Mouse (Mus musculus): ENCODE measurements around the gene Fam131c. TPM values are rescaled to one million over a fixed set of nuclear protein-coding genes. Genes with fewer than 3 reads are reported as not detected.

Gene Fam131c
- total RNA-seq, 2 experiments from 2014 or later = 3.1 to 3.9 TPM

DNA sequence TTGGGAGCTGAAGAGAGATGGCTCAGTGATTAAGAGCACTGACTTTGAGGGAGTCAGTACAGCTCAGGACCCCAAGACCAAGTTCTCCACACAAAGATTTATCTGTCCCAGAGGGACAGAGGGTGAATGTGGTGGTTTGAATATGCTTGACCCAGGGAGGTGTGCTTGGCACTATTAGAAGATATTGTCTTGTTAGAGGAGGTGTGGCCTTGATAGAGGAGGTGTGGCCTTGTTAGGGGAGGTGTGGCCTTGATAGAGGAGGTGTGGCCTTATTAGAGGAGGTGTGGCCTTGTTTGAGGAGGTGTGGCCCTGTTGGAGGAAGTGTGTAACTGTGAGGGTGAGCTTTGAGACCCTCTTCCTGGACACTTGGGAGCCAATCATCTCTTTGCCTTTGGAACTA lies 10.2 kb upstream of the Fam131c start:
- DNase-seq (ENCODE audit: low spot score in 2 of 2) = no peak

DNA sequence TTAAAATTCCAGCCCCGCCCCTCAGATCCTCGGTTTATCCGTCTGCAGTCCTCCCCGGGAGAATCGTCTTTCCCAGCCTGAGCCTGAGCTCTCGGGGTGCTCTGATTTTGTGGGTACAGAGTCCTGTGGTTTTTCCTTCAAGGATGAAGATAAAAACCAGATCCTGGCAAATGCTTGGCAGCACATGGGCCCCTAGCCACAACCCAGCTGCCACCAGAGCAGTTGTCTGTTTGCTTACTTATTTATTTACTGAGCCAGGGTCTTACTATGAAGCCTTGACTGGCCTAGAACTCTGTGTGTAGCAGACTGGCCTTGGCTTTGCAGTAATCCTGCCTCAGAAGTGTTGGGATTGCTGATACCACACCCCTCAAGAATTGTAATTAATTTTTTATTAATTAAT lies 8.8 kb upstream of the Fam131c start:
- no peak for DNase-seq (ENCODE audit: low spot score in 2 of 2)

DNA sequence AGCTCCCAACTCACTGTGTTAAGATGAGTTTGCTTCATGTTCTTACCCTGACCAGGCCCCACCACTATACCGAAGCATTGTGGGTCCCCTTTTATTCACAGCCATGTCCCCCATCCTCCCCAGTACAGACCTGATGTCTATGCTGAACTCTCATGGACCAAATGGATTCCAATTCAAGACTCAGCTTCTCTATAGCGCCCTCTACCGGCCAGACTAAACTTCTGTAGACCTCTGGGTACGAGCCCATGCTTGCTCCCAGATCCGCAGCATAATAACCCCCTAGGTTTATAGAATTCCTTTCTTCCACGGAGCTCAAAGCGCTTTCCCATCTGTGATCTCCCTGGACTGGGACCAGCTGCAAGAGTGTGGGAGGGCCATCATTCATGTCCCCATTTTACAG lies 7.2 kb upstream of the Fam131c start:
- DNase-seq (ENCODE audit: low spot score in 2 of 2) = peak in 1 of 2 experiments; percentile 11

DNA sequence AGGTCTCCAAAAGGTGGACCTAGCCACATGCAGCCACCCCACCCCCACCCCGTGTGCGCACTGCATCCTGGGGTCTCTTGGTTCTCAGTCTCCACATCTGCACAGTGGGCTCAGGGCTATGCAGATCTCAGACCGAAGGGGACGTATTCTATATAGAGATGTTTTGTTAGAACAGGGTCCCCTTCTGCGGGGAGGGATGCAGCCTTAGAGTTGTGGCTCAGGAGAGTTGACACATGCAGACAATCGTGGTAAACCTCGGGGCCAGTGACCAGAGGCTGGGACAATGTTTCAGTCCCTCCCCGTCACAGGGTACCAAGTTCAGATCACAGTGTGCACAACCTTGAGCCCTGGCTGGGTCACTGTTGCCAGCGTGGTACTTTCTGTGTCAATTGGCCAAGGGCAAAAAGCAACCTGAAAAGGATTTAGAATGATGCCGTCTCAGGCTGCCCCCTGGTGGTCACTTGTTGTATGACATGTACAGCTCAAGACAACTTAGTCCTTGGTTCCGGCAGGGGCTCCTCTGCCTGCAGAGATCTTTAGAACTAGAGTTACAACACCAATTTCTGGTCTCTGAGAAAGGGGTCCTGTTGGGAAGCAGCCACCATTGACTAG lies 5.0 kb upstream of the Fam131c start:
- peak; percentile 53 to 85 for DNase-seq (ENCODE audit: low spot score in 2 of 2)

DNA sequence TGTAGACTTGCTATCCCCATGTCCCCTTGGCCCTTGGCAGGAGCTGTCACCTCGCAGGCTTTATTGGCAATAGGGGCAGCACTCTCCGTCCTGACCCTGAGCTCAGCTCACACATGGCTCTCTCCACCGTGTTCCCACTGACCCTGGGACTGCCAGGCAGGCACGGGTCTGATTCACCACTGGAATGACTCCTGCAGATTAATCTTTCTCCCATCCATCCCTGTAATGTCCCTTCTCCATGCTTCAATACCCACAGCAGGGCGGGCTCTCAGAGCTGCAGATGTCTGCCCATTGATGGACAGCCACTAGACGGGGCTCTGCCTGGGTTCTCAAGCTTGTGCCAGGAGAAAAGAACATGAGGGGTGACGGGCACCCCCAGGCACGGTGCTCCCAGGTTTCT lies 2.9 kb upstream of the Fam131c start:
- no peak for DNase-seq (ENCODE audit: low spot score in 2 of 2)

DNA sequence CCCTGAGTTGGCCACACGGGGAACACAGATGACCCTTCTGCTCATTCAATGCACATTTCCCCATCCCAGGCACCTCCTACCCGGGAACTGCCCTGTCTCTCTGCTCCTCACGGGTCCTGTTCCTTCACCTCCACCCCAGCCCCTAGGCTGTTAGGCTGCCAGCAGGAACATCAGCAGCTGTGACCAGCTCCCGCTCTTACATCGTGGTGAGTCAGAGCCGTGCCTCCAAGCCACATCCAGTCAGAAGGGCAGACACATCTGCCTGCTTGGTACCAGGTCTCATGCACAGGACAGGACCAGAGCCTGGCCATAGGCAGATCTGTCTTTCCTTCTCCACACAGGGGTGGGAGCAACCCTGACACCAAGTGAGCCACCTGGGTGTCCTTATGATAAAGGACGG lies 2.1 kb upstream of the Fam131c start:
- DNase-seq (ENCODE audit: low spot score in 2 of 2) = no peak

DNA sequence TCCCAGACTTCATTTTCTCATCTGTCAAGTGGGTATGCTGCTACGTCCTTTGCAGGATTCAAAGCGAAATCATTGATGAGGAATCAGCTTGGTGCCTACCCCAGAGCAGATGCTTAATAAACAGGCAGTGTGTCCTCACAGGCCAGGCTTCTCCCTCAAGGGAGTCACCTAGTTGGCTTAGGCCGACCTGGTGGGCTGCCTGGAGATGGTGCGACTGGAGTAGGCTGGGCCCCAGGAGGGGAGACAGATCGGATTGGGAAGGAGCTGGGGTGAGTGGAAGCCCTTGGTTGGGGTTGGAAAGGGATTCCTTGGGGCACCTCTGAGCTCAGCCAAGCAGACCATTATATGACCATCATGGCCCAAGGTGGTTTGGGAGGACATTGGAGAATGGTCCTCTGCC lies 4.4 kb downstream of the Fam131c start:
- no peak for DNase-seq (ENCODE audit: low spot score in 2 of 2)

DNA sequence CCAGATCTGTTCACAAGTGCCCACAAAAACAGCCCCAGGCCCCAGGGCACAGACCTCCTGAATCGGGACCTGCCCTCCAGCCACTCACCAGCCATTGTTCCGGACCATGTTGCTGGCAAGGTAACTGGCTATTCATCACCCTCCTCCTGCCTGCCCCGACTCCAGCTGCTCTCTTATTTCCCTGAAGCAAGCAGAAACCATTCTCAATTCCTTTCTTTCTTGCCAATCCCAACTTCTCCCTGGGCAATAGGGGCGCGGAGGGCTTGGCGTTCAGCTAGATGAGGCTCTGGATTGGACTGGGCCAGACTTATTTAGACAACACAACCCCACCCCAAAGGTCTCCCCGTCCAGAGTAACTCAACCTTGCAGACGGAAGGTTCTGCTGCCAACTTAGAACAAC lies 11.7 kb downstream of the Fam131c start:
- DNase-seq (ENCODE audit: low spot score in 2 of 2) = no peak

DNA sequence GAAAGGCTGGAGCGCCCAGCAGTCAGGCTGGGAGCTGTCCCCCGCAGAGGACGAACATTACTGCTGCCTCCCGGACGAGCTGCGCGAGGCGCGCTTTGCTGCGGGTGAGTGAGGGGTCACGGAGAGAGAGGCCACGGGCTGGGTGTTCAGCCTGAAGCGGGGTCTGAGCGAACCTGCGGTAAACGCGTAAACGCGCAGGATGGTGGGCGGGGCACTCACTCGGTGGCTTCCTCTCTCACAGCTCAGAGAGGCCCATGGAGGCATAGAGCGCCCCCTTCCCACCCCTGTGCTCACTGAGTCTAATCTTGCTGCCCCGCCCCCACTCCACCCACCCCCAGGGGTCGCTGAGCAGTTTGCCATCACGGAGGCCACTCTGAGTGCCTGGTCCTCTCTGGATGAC lies 14.4 kb downstream of the Fam131c start:
- no peak for DNase-seq (ENCODE audit: low spot score in 2 of 2)

DNA sequence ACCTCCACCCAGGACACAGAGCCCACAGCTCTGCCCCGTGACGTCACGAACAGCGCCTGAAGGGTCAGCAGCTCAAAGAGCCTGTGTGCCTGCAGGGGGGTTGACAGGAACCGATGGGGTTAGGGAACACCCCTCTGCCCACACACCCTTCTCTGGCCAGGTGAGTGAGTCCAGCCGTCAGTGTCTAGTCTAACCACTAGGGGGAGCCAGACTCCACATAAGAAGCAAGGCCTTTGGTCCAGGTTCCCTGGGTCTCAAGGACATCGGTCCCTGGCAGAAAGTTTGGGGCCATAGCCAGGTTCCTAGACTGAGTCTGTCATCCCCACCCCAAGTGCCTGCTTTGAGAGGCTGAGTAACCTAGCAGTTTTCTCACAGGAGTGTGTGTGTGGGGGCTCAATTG lies 17.3 kb downstream of the Fam131c start:
- peak in 1 of 2 experiments; percentile 14 for DNase-seq (ENCODE audit: low spot score in 2 of 2)

DNA sequence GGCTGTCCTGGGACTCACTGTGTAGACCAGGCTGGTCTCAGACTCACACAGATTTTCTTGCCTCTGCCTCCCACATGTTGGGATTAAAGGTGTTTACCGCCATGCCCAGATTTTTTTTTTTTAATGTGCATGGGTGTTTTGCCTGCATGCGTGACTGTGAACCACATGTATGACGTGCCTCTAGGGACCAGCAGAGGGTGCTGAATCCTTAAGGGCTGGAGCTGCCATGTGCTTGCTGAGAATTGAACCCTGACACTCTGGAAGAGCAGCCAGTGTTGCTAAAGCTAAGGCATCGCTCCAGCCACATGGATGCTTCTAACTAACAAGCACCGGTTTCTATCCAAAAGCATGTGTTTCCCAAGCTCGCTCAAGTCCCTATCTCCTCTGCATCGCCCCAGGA lies 18.1 kb downstream of the Fam131c start:
- no peak for DNase-seq (ENCODE audit: low spot score in 2 of 2)

DNA sequence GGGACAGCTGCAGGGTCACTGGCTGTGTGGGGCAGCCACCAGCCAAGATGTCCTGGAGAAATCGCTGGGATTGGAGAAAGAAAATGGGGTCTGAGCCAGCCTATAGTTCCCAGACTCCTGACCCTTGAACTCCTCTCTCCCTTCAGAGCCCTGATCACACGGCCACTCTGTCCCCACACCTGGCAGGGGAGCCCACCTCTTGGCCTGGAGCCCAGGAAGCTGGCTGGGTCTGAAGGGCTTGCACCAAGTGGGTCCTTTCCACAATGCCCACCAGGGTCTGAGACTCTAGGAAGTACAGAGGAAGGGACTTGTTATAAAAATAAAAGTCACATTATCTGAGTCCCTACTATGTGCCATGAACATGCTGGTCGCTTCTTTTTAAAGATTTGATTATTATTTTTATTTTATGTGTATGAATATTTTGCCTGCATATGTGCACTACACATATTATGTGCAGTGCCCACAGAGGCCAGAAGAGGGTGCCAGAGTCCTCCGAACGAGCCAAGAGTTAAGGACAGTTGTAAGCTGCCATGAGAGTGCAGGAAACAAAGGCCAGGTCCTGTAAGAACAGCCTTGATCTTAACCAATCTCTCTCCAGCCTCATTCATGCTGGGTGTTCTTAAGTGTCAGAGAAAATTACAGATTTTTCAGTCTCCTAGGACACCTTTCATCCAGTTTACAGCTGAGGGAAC lies 19.2 kb downstream of the Fam131c start:
- DNase-seq (ENCODE audit: low spot score in 2 of 2) = peak in 1 of 2 experiments; percentile 84

DNA sequence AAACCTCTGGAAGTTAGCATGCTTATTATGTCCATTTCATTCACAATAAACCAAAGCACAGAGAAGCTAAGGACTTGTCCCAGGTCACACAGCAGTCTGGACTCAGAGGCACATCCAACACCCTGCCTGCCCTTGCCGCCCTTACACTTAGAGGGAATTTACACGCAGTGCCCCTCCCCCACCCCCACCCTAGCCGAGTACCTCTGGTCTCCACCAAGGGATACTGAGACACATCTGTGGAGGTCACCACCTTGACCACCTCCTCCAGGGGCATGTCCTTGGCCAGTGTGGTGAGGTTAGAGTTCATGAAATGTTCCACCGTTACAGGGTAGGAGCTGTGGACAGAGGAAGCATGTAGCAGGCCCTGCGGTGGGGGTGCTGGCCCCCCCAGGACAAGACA lies 19.9 kb downstream of the Fam131c start:
- no peak for DNase-seq (ENCODE audit: low spot score in 2 of 2)

DNA sequence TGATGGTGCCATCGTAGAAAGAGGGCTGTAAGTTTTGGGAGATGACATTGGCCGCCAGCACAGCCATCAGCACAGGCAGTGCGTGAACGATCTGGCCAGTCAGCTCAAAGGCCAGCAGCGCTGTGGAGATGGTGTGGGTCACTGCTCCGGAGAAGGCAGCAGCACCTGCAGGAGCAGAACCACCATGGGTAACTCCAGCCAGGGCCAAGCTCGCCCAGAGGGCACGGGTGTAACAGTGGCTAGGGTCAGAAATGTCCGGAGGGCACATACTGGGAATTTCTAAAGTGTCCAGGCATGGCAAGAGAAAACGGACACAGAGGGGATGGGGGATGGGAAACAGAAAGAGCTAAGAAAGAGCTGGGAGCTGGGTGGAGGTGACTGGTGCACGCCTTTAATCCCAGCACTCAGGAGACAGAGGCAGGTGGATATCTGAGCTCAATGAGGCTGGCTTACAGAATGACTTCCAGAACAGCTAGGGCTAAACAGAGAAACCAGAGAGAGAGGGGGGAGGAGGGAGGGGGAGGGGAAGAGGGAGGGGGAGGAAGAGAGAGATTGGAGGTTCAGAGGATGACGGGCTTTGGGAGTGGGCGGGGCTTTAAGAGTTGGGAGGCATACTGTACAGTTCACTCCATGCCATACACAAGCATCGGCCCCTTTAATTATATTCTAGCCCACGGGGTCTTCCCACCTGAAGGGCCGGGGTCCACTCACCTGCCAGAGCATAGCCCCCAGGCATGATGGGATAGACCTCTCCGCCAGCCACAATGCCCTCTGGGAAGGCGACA lies 21.5 kb downstream of the Fam131c start:
- no peak for DNase-seq (ENCODE audit: low spot score in 2 of 2)

DNA sequence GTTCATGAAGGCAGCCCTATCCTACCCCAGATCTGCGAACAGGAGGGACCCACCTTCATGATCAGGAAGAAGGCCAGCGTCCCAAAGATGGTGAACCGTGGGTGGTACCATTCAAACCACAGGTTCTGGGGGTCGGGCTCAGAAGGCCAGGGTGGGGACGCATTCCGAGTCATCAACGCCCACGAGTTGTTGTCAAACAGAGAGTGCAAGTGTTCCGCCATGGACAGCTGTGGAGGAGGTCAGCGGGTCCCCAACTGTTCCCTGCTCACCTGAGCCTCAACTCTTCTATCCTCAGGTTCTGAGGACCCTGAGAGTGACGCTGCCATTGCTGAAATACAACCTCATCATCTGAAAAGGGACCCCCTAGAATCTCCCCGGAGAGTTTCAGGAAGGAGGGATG lies 23.3 kb downstream of the Fam131c start:
- DNase-seq (ENCODE audit: low spot score in 2 of 2) = no peak

DNA sequence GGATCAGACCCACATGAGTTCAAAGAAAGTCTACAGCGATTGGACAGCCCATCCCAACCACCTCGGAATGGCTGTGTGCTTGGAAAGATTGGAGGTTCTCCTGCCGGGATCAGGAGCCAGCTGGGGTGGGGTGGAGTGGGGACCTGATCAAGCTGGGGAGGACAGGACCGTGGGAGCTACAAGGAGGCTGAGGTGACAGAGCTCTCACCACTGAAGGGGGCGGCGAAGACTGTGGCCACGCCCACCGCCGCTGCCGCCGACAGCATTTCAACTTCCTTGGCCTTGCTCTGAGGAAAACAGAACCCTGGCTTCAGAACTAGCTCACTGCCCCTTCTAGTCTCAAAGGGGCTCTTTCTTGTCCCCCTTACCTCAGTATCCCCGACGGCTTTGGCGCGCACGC lies 26.7 kb downstream of the Fam131c start:
- no peak for DNase-seq (ENCODE audit: low spot score in 2 of 2)

DNA sequence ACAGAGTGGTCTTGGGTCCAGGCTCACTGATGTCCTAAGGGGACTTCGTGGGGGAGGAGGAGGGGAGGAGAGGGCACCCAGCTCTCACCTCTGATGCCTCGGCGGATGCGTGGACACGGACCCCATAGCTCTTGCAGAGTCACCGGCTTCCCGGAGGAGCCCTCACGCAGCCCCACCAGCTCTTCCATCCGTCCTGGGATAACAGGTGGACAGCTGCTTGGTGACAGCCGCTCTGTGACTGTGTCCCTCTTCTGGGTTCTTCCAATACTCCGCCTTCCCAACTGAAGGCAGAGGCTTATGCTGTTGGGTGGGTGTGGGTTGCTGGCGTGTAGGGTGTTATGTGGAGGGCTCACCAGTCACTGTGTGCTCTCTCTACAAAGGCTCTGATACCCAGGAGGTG lies 29.8 kb downstream of the Fam131c start:
- DNase-seq (ENCODE audit: low spot score in 2 of 2) = no peak

DNA sequence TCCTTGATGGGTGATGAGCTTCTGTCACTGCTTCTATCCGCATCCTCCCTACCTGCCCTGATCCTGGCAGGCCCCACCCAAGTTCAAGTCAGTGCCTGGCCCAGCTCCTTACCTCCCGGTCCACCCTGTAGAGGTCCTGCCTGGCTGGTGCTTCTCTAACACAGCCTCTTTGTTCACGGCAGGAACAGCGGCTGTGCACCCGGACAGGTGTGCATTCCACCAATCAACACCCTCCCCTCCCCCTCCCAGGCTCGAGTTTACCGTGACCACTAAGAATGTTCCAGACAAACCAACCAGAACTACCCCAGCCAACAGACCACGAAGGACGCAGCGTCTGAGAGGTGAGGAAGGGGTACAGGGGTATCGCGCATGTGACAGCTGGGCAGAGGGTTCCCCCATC lies 30.5 kb downstream of the Fam131c start, which contains the start of gene Clcnka:
Gene Clcnka, minus strand, starts transcription at position 180 of the 400 bp plus-strand sequence.
- DNase-seq (ENCODE audit: low spot score in 2 of 2) = no peak

DNA sequence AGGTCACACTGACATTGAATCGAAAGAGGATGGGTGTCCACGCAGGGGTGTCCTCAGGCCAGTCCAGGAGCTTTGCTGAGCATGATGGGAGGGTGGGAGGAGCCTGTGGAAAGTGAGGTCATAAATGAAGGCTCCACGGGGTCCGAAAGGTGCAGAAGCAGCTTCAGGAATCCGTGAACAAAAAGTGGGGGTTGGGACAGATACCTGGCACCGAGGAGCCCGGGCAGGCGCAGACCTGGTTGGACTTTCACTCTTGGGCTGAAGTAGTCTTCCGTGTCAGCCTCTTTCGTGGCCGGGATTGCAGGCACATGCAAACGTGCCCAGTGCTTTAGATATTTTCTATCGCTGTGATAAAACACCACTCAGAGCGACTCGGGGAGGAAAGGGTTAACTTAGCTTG lies 32.2 kb downstream of the Fam131c start:
- no peak for DNase-seq (ENCODE audit: low spot score in 2 of 2)

DNA sequence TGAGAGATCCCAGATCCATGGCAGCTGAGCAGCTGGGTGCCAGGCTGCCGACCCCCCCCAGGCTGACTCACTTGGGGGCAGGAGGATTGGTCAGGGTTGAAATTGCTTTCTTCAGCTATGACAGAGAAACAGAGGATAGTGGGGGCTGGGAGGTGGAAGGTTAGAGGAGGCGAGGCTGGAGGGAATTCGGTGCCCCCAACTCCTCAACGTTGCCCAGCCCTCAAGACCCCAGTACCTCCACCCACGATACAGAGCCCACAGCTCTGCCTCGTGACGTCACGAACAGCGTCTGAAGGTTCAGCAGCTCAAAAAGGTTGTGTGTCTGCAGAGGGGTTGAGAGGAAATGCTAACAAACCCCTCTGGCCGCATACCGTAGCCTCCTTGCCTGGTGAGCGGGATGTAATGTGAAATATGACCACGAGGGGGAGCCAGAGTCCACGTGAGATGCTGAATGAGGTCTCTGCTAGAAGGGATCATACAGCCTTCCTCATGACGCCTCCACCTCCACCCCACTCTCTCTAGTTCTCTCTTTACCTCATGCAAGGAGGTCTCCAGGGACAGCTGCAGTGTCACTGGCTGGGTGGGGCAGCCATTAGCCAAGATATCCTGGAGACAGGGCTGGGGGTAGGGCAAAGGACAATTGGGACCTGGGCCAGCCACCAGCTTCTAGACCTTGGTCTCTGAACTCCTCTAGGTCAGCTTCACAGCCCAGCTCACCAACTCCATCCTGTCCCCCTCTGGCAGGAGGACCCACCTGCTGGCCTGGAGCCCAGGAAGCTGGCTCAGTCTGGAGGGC lies 36.7 kb downstream of the Fam131c start:
- DNase-seq (ENCODE audit: low spot score in 2 of 2) = peak; percentile 80 to 95

DNA sequence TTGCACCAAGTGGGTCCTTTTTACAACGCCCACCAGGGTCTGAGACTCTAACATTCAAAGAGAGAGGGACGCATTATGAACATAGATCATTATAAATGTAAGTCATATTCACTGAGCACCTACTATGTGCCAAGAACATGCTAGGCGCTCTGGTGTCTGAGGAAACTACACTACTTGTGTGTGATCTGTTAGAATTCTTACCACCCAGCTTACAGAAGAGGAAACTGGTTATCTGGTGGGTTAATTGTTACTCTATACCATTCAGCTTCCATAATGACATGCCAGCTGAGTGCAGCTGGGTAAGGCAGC lies 37.2 kb downstream of the Fam131c start:
- DNase-seq (ENCODE audit: low spot score in 2 of 2) = no peak

All from layer of hippocampus, adult 18-20 months (tissue).